Mouse (Mus musculus): ENCODE data around the gene Slc22a3. TPM values are rescaled to one million over a fixed set of nuclear protein-coding genes. Genes with fewer than 3 reads are reported as not detected.

Slc22a3 gene
- polyA plus RNA-seq (2015; fragmentation: Nextera tagmentation; extraction: Ambion mirVana) = 0.30 and 0.46 TPM in 2 replicates

GRCm38 (mm10) chr17:12507654-12508204 is at the start of gene Slc22a3:
Gene Slc22a3, minus strand, starts transcription at chr17:12507704.
- no peaks in the 10 kb centered on the region for H3K36me3 ChIP-seq (ENCODE audit: control insufficient read depth, insufficient read depth, low read length)
- no peaks in the 10 kb centered on the region for H3K9me3 ChIP-seq (replicated peaks; ENCODE audit: control insufficient read depth, low read length)
- WGBS = 18% methylated on average over 14 of the region's 14 CpGs
- no peaks in the 10 kb centered on the region for H3K4me1 ChIP-seq (ENCODE audit: control insufficient read depth, insufficient read depth, low read length)
- no peak for ATAC-seq (ENCODE audit: insufficient read depth, low FRiP score)
- H3K4me3 ChIP-seq (replicated peaks; ENCODE audit: low read length) = peak within 1 kb of the TSS; percentile 41
- H3K4me2 ChIP-seq (ENCODE audit: low read depth, low read length) = peak within 1 kb of the TSS; percentile 55
- H3K27me3 ChIP-seq (ENCODE audit: control insufficient read depth, insufficient read depth, low read length) = peaks cover 41% of the 10 kb centered on the region
- no peak within 1 kb of the TSS; the same call in 1 of the 2 replicates for H3K9ac ChIP-seq (ENCODE audit: low read length)
- H3K27ac ChIP-seq (ENCODE audit: low read length) = no peak within 1 kb of the TSS

DNA sequence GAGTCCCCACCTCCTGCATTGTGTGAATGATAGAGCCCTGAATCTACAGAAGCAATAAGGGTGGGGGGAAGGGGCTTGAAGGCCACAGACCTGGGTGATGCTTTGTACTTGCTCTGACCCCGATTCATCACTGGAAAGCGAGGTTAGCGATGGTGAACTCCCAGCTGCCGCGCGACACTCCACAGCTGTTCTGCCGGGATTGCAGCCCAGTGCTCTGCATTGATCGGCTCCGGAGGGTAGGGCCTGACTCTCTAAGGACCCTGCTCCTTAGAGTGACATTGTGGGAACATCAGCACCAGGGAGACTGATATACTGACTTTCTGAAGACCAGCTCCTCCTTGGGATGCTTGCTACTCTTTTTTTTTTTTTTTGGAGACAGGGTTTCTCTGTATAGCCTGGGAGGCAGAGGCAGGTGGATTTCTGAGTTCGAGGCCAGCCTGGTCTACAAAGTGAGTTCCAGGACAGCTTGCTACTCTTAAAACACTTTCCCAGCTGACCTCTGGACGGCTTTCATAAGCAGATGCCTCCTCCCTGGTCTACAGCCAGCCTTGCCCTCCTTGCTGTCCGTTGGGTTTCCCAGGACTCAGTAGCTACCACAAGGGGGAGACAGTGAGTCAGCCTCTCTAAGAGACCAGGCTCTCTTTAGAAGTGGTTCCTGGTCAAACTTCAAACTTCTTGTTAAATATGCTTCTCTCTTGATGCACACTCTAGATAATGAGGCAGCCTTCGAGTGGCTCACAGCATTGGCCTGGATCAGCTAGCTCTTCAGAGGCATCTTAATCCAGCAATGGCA is 27.0 kb upstream of the Slc22a3 start:
- Histone ChIP-seq H3K27me3 (ENCODE audit: control insufficient read depth, insufficient read depth, low read length) (no peaks in the 10 kb centered on the region), H3K27ac (ENCODE audit: low read length) (no peak overlapping the region), H3K36me3 (ENCODE audit: control insufficient read depth, insufficient read depth, low read length) (no peaks in the 10 kb centered on the region), H3K4me1 (ENCODE audit: control insufficient read depth, insufficient read depth, low read length) (0 out of 2 replicates have a peak, but pooled peaks cover 3% of the 10 kb centered on the region), H3K4me2 (ENCODE audit: low read depth, low read length) (no peak overlapping the region), H3K9me3 (replicated peaks; ENCODE audit: control insufficient read depth, low read length) (no peaks in the 10 kb centered on the region), H3K9ac (ENCODE audit: low read length) (no peak overlapping the region), H3K4me3 (replicated peaks; ENCODE audit: low read length) (no peak overlapping the region)
- WGBS = 52% methylated on average over 13 of the region's 13 CpGs
- no peak for ATAC-seq (ENCODE audit: insufficient read depth, low FRiP score)

DNA sequence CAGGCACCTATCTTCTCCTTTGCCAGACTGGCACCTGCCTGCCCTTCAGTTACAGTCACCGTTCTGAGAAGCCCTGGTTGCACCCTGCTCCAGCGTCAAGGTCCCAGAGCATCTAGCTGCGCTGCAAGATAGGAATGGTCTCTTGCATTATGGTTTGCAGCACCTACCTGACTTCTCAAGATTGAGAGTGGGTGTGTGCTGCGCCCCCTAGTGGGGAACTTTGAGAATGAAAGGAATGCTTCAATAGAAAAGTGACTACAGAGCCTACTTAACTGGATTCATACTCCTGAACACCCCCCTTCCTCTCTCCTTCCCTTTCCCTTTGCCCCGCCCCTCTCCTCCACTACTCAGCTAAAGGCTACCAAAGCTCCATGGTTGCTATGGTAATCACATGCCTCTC is 24.6 kb upstream of the Slc22a3 start:
- no peak for ATAC-seq (ENCODE audit: insufficient read depth, low FRiP score)
- 0 out of 2 replicates have a peak, but pooled peaks cover 3% of the 10 kb centered on the region for H3K4me1 ChIP-seq (ENCODE audit: control insufficient read depth, insufficient read depth, low read length)
- no peaks in the 10 kb centered on the region for H3K27me3 ChIP-seq (ENCODE audit: control insufficient read depth, insufficient read depth, low read length)
- no peak overlapping the region for H3K27ac ChIP-seq (ENCODE audit: low read length)
- H3K4me2 ChIP-seq (ENCODE audit: low read depth, low read length) = no peak overlapping the region
- no peaks in the 10 kb centered on the region for H3K36me3 ChIP-seq (ENCODE audit: control insufficient read depth, insufficient read depth, low read length)
- no peak overlapping the region for H3K4me3 ChIP-seq (replicated peaks; ENCODE audit: low read length)
- 35% methylated on average over 5 of the region's 5 CpGs for WGBS
- no peak overlapping the region for H3K9ac ChIP-seq (ENCODE audit: low read length)
- no peaks in the 10 kb centered on the region for H3K9me3 ChIP-seq (replicated peaks; ENCODE audit: control insufficient read depth, low read length)

DNA sequence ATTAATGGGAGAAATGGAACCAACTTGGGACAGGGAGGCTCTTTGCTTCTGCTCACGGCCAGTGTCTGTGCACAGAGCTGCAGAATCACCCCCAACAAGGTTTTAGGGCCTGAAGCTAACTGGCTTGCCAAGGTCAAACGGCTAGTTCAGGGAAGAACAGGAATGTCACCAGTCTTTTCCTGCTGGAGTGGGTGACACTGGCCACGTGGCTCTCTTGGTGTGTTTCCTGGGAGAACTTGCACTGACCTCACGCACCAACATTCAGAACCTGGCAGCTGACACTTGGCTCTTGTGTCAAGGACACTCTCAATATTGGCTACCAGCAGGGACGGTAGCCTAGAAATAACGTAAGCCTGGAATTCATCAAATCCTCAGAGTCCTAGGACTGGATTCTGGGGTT is 22.6 kb upstream of the Slc22a3 start:
- H3K4me3 ChIP-seq (replicated peaks; ENCODE audit: low read length) = no peak overlapping the region
- 63% methylated on average over 6 of the region's 6 CpGs for WGBS
- no peaks in the 10 kb centered on the region for H3K27me3 ChIP-seq (ENCODE audit: control insufficient read depth, insufficient read depth, low read length)
- no peak overlapping the region for H3K9ac ChIP-seq (ENCODE audit: low read length)
- no peaks in the 10 kb centered on the region for H3K36me3 ChIP-seq (ENCODE audit: control insufficient read depth, insufficient read depth, low read length)
- no peak for ATAC-seq (ENCODE audit: insufficient read depth, low FRiP score)
- H3K27ac ChIP-seq (ENCODE audit: low read length) = no peak overlapping the region
- no peak overlapping the region for H3K4me2 ChIP-seq (ENCODE audit: low read depth, low read length)
- H3K9me3 ChIP-seq (replicated peaks; ENCODE audit: control insufficient read depth, low read length) = no peaks in the 10 kb centered on the region
- 0 out of 2 replicates have a peak, but pooled peaks cover 3% of the 10 kb centered on the region for H3K4me1 ChIP-seq (ENCODE audit: control insufficient read depth, insufficient read depth, low read length)

DNA sequence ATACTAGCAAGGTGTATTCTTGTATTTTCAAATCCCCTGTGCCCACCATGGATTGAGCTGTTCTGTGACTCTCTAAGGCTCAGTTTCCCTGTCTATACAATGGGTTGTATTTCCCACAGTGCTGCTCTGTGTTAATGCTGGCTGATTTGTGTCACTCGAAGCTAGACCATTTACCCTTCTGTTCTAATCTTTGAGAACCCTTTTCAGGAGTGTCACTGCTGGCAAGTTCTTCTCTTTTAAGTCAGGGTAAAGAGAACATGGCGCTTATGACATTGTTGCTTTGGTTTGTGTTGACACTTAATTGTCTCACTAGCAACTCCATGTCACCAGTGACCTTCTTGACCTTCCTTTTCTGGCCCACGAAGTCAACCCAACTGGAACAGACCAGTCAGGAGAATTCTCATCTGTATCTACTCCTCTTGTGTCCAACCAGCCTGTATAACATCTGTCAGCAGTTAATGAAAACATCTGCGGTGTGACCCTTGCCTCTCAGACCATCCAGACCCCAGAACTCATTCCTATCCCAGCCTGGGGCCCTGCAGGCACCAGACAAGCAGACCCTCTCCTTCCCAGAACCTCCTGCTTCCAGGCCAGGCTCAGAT is 22.0 kb upstream of the Slc22a3 start:
- Histone ChIP-seq H3K27ac (ENCODE audit: low read length) (no peak overlapping the region), H3K9ac (ENCODE audit: low read length) (no peak overlapping the region)
- ATAC-seq (ENCODE audit: insufficient read depth, low FRiP score) = no peak

DNA sequence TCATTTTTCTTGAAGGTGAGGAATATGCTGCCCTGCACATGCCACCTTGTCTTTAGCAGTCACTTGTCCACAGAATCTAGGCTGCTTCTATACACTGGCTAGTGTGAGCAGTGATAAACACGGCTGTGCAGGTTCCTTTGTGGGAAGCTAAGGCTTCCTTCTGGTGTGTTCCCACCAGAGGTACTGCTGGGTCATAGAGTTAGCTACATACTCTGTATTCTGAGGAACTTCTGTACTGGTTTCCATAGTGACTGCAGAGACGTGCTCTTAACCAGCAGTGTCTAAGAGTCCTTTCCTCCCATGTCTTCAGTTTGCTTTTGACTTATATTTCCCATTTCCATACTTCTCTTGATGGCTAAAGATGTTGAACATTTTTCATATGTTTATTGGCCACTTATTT is 11.6 kb upstream of the Slc22a3 start:
- no peak for ATAC-seq (ENCODE audit: insufficient read depth, low FRiP score)
- H3K27ac ChIP-seq (ENCODE audit: low read length) = no peak overlapping the region
- H3K4me1 ChIP-seq (ENCODE audit: control insufficient read depth, insufficient read depth, low read length) = no peaks in the 10 kb centered on the region
- H3K27me3 ChIP-seq (ENCODE audit: control insufficient read depth, insufficient read depth, low read length) = no peaks in the 10 kb centered on the region
- H3K36me3 ChIP-seq (ENCODE audit: control insufficient read depth, insufficient read depth, low read length) = no peaks in the 10 kb centered on the region
- H3K4me3 ChIP-seq (replicated peaks; ENCODE audit: low read length) = no peak overlapping the region
- no peak overlapping the region for H3K9ac ChIP-seq (ENCODE audit: low read length)
- H3K9me3 ChIP-seq (replicated peaks; ENCODE audit: control insufficient read depth, low read length) = no peaks in the 10 kb centered on the region
- no peak overlapping the region for H3K4me2 ChIP-seq (ENCODE audit: low read depth, low read length)
- 53% methylated on average over 2 of the region's 2 CpGs for WGBS

More for the DNA sequence above, 22.0 kb upstream of the Slc22a3 start:
- Histone ChIP-seq H3K4me3 (replicated peaks; ENCODE audit: low read length) (no peak overlapping the region), H3K4me1 (ENCODE audit: control insufficient read depth, insufficient read depth, low read length) (0 out of 2 replicates have a peak, but pooled peaks cover 3% of the 10 kb centered on the region), H3K4me2 (ENCODE audit: low read depth, low read length) (no peak overlapping the region), H3K9me3 (replicated peaks; ENCODE audit: control insufficient read depth, low read length) (no peaks in the 10 kb centered on the region), H3K27me3 (ENCODE audit: control insufficient read depth, insufficient read depth, low read length) (no peaks in the 10 kb centered on the region), H3K36me3 (ENCODE audit: control insufficient read depth, insufficient read depth, low read length) (no peaks in the 10 kb centered on the region)
- 59% methylated on average over 4 of the region's 4 CpGs for WGBS

- no peak overlapping the region for H3K9ac ChIP-seq (ENCODE audit: low read length)
- no peak overlapping the region for H3K27ac ChIP-seq (ENCODE audit: low read length)
- no peak for ATAC-seq (ENCODE audit: insufficient read depth, low FRiP score)
- H3K36me3 ChIP-seq (ENCODE audit: control insufficient read depth, insufficient read depth, low read length) = no peaks in the 10 kb centered on the region
- H3K4me1 ChIP-seq (ENCODE audit: control insufficient read depth, insufficient read depth, low read length) = no peaks in the 10 kb centered on the region
- H3K4me2 ChIP-seq (ENCODE audit: low read depth, low read length) = no peak overlapping the region
- 78% methylated on average over 6 of the region's 6 CpGs for WGBS
- no peak overlapping the region for H3K4me3 ChIP-seq (replicated peaks; ENCODE audit: low read length)
- H3K27me3 ChIP-seq (ENCODE audit: control insufficient read depth, insufficient read depth, low read length) = no peaks in the 10 kb centered on the region
- H3K9me3 ChIP-seq (replicated peaks; ENCODE audit: control insufficient read depth, low read length) = no peaks in the 10 kb centered on the region
Observed at GRCm38 (mm10) chr17:12518194-12518593, 10.7 kb upstream of the Slc22a3 start.

DNA sequence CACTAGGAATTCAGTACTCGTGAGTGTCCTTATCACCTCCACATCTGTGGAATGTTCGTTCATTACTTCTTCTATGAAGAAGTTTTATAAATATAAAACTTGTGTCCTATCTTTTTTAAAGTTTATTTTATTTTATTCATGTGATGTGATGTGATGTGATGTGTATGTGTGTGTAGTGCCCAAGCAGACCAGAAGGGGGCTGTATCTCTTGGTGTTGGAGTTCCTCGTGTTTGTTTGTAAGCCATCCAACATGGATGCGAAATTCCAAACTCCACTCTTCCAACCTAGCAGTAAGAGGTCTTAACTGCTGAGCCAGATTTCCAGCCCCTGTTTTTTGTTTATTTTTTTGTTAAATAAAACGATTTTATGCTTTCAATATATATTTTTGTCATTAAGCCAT is 6.5 kb upstream of the Slc22a3 start:
- Histone ChIP-seq H3K4me1 (ENCODE audit: control insufficient read depth, insufficient read depth, low read length) (no peaks in the 10 kb centered on the region), H3K27ac (ENCODE audit: low read length) (no peak overlapping the region), H3K9me3 (replicated peaks; ENCODE audit: control insufficient read depth, low read length) (no peaks in the 10 kb centered on the region), H3K4me3 (replicated peaks; ENCODE audit: low read length) (no peak overlapping the region), H3K4me2 (ENCODE audit: low read depth, low read length) (no peak overlapping the region), H3K36me3 (ENCODE audit: control insufficient read depth, insufficient read depth, low read length) (no peaks in the 10 kb centered on the region), H3K27me3 (ENCODE audit: control insufficient read depth, insufficient read depth, low read length) (0 out of 2 replicates have a peak, but pooled peaks cover 2% of the 10 kb centered on the region), H3K9ac (ENCODE audit: low read length) (no peak overlapping the region)
- no peak for ATAC-seq (ENCODE audit: insufficient read depth, low FRiP score)
- 72% methylated on average over 5 of the region's 5 CpGs for WGBS

Measured in stomach, embryonic 16.5 days (tissue).